Mouse (Mus musculus): Measurements from ENCODE around the gene Epb41l2. TPM values are rescaled to one million over a fixed set of nuclear protein-coding genes. Genes with fewer than 3 reads are reported as not detected.

Epb41l2 gene
- total and polyA plus RNA-seq, 2 experiments = 6.8 to 17.4 TPM

DNA sequence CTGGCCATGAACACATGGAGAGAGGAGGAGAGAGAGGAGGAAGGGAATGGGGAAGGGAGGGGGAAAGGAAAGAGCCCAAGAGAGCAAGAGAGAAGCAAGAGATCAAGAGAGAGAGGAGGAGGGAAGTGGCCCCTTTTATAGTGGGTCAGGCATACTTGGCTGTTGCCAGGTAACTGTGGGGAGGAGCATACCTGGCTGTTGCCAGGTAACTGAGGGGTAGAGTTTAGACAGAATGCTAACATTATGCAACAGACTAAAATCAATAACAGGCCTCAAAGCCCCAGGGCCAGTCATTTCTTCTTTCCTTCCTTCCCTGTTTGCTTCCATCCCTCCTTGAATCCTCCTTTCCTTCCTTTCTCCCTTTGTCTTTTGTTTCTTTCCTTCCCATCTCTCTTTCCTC is 41.9 kb upstream of the Epb41l2 start:
- Histone ChIP-seq H3K27ac (replicated peaks; ENCODE audit: insufficient read depth, low read depth, low read length) (no peak overlapping the region), H3K36me3 (ENCODE audit: control insufficient read depth, insufficient read depth, low read length) (no peaks in the 10 kb centered on the region), H3K4me1 (ENCODE audit: control insufficient read depth, insufficient read depth, low read length) (no peaks in the 10 kb centered on the region), H3K9ac (ENCODE audit: low read depth, low read length) (no peak overlapping the region), H3K4me3 (ENCODE audit: insufficient read depth, low read depth, low read length) (no peak overlapping the region), H3K79me2 (ENCODE audit: control insufficient read depth, insufficient read depth, low read length) (no peaks in the 10 kb centered on the region), H3K27me3 (ENCODE audit: control insufficient read depth, insufficient read depth, low read length) (no peaks in the 10 kb centered on the region)
- no peak for TF ChIP-seq CTCF (IDR thresholded peaks at IDR 0.05; ENCODE audit: low read depth, low read length)
- no peak for TF ChIP-seq POLR2A (IDR thresholded peaks at IDR 0.05; ENCODE audit: extremely low read depth, insufficient read depth, low read length)
- peak; percentile 39 for DNase-seq (ENCODE audit: extremely low read depth, low read depth, low spot score)

DNA sequence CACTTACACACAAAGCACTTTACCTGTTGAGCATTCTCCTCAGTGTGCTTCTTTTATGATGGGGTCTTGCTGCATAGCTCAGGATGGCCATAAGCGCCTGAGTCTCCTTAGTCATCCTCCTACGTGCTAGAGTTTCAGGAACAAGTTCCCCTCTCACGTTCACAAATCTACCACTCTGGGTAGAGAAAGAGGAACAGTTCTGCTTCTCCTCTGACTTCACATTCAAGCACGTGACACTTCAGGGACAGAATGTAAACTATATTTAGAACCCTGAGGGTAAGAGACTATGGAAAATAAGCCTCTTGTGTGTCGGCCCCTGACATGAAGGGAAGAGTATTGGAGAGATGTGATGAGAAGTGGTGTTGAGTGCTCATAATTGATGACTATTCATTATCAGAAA is 41.2 kb upstream of the Epb41l2 start:
- no peaks in the 10 kb centered on the region for H3K4me1 ChIP-seq (ENCODE audit: control insufficient read depth, insufficient read depth, low read length)
- H3K27me3 ChIP-seq (ENCODE audit: control insufficient read depth, insufficient read depth, low read length) = no peaks in the 10 kb centered on the region
- WGBS = 79% methylated on average over 5 of the region's 5 CpGs
- no peak overlapping the region for H3K27ac ChIP-seq (replicated peaks; ENCODE audit: insufficient read depth, low read depth, low read length)
- DNase-seq (ENCODE audit: extremely low read depth, low read depth, low spot score) = peak; percentile 35
- H3K79me2 ChIP-seq (ENCODE audit: control insufficient read depth, insufficient read depth, low read length) = no peaks in the 10 kb centered on the region
- TF ChIP-seq POLR2A (IDR thresholded peaks at IDR 0.05; ENCODE audit: extremely low read depth, insufficient read depth, low read length) (no peak), CTCF (IDR thresholded peaks at IDR 0.05; ENCODE audit: low read depth, low read length) (no peak)
- no peak overlapping the region for H3K9ac ChIP-seq (ENCODE audit: low read depth, low read length)
- H3K4me3 ChIP-seq (ENCODE audit: insufficient read depth, low read depth, low read length) = no peak overlapping the region
- H3K36me3 ChIP-seq (ENCODE audit: control insufficient read depth, insufficient read depth, low read length) = no peaks in the 10 kb centered on the region

DNA sequence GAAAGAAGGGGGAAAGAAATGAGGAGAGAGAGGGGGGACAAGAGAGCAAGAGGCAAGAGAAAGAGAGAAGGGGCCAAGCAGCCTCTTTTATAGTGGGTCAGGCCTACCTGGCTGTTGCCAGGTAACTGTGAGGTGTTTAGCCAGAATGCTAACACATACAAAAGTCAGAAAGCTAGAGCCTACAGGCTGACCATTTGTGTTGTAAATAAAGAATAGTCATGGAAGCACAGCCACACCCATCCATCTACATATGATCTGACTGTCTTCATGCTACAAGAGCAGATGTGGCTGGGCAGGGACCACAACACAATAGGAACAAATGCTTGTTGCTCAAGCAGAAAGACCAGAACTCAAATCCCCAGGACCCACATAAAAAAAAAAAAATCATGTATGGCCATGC is 40.1 kb upstream of the Epb41l2 start:
- Histone ChIP-seq H3K27me3 (ENCODE audit: control insufficient read depth, insufficient read depth, low read length) (no peaks in the 10 kb centered on the region), H3K36me3 (ENCODE audit: control insufficient read depth, insufficient read depth, low read length) (no peaks in the 10 kb centered on the region), H3K79me2 (ENCODE audit: control insufficient read depth, insufficient read depth, low read length) (no peaks in the 10 kb centered on the region), H3K4me1 (ENCODE audit: control insufficient read depth, insufficient read depth, low read length) (no peaks in the 10 kb centered on the region), H3K27ac (replicated peaks; ENCODE audit: insufficient read depth, low read depth, low read length) (no peak overlapping the region), H3K9ac (ENCODE audit: low read depth, low read length) (no peak overlapping the region), H3K4me3 (ENCODE audit: insufficient read depth, low read depth, low read length) (no peak overlapping the region)
- no peak for DNase-seq (ENCODE audit: extremely low read depth, low read depth, low spot score)
- TF ChIP-seq CTCF (IDR thresholded peaks at IDR 0.05; ENCODE audit: low read depth, low read length) = no peak
- TF ChIP-seq POLR2A (IDR thresholded peaks at IDR 0.05; ENCODE audit: extremely low read depth, insufficient read depth, low read length) = no peak

DNA sequence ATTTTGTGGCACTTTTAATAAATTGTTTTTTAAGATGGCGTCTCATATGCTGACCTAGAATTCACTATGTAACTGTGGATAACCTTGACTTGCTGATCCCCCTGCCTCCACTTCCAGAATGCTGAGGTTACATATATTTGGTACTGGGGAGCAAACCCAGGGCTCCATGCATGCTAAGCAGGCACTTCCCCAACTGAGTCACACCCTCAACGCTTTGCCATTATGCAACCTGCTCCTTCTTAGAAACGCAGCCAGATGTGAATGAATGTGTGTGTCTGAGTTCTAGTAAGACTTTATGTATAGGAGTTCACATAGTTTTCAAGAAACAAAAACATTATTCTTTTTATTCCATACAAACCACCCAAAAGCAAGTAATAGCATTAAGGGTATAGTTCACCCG is 38.4 kb upstream of the Epb41l2 start:
- no peak for DNase-seq (ENCODE audit: extremely low read depth, low read depth, low spot score)
- Histone ChIP-seq H3K36me3 (ENCODE audit: control insufficient read depth, insufficient read depth, low read length) (no peaks in the 10 kb centered on the region), H3K4me3 (ENCODE audit: insufficient read depth, low read depth, low read length) (no peak overlapping the region), H3K79me2 (ENCODE audit: control insufficient read depth, insufficient read depth, low read length) (no peaks in the 10 kb centered on the region), H3K27me3 (ENCODE audit: control insufficient read depth, insufficient read depth, low read length) (no peaks in the 10 kb centered on the region), H3K27ac (replicated peaks; ENCODE audit: insufficient read depth, low read depth, low read length) (no peak overlapping the region), H3K9ac (ENCODE audit: low read depth, low read length) (no peak overlapping the region), H3K4me1 (ENCODE audit: control insufficient read depth, insufficient read depth, low read length) (no peaks in the 10 kb centered on the region)
- 86% methylated on average over 4 of the region's 4 CpGs for WGBS
- no peak for TF ChIP-seq CTCF (IDR thresholded peaks at IDR 0.05; ENCODE audit: low read depth, low read length)
- no peak for TF ChIP-seq POLR2A (IDR thresholded peaks at IDR 0.05; ENCODE audit: extremely low read depth, insufficient read depth, low read length)

DNA sequence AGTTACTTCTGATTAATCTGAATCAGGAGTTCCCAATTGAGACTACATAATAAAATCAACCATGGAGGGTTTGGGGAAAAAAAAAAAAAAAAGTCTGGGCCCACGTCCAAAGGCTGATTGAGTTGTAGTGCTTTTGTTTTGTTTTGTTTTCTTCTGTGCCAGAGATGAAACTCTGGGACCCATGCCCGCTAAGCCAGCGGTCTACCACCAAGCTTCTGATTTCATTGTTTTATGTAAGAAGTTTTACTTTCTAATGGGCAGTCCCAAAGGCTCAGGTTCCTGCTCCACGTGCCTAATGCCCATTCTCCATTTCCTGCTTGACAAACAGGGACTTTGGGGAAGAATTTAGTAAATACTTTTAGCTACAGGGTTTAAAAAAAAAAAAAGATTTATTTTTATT is 33.9 kb upstream of the Epb41l2 start:
- H3K4me1 ChIP-seq (ENCODE audit: control insufficient read depth, insufficient read depth, low read length) = no peaks in the 10 kb centered on the region
- DNase-seq (ENCODE audit: extremely low read depth, low read depth, low spot score) = no peak
- no peak overlapping the region for H3K4me3 ChIP-seq (ENCODE audit: insufficient read depth, low read depth, low read length)
- no peaks in the 10 kb centered on the region for H3K79me2 ChIP-seq (ENCODE audit: control insufficient read depth, insufficient read depth, low read length)
- no peaks in the 10 kb centered on the region for H3K36me3 ChIP-seq (ENCODE audit: control insufficient read depth, insufficient read depth, low read length)
- H3K27ac ChIP-seq (replicated peaks; ENCODE audit: insufficient read depth, low read depth, low read length) = no peak overlapping the region
- no peaks in the 10 kb centered on the region for H3K27me3 ChIP-seq (ENCODE audit: control insufficient read depth, insufficient read depth, low read length)
- H3K9ac ChIP-seq (ENCODE audit: low read depth, low read length) = no peak overlapping the region
- WGBS = 62% methylated on average over 4 of the region's 4 CpGs
- TF ChIP-seq CTCF (IDR thresholded peaks at IDR 0.05; ENCODE audit: low read depth, low read length) (no peak), POLR2A (IDR thresholded peaks at IDR 0.05; ENCODE audit: extremely low read depth, insufficient read depth, low read length) (no peak)

DNA sequence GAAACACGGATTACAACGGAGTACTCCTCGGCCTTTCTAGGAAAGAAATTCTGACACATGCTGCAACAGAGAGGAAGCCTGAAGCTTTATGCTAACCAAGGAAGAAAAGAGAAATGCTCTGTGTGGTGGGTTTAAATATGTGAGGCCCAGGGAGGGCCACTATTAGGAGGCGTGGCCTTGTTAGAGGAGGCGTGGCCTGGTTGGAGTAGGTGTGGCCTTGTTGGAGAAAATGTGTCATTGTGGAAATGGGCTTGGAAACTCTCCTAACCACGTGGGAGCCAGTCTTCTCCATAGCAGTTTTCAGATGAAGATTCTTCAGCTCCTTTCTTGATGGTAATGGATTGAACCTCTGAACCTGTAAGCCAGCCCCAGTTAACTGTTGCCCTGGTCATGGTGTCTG is 32.1 kb upstream of the Epb41l2 start:
- no peaks in the 10 kb centered on the region for H3K79me2 ChIP-seq (ENCODE audit: control insufficient read depth, insufficient read depth, low read length)
- H3K4me1 ChIP-seq (ENCODE audit: control insufficient read depth, insufficient read depth, low read length) = no peaks in the 10 kb centered on the region; the same call in 1 of the 2 replicates
- H3K4me3 ChIP-seq (ENCODE audit: insufficient read depth, low read depth, low read length) = no peak overlapping the region
- WGBS = 85% methylated on average over 6 of the region's 6 CpGs
- TF ChIP-seq CTCF (IDR thresholded peaks at IDR 0.05; ENCODE audit: low read depth, low read length) (no peak), POLR2A (IDR thresholded peaks at IDR 0.05; ENCODE audit: extremely low read depth, insufficient read depth, low read length) (no peak)
- H3K36me3 ChIP-seq (ENCODE audit: control insufficient read depth, insufficient read depth, low read length) = no peaks in the 10 kb centered on the region
- no peak for DNase-seq (ENCODE audit: extremely low read depth, low read depth, low spot score)
- no peak overlapping the region for H3K27ac ChIP-seq (replicated peaks; ENCODE audit: insufficient read depth, low read depth, low read length)
- no peak overlapping the region for H3K9ac ChIP-seq (ENCODE audit: low read depth, low read length)
- no peaks in the 10 kb centered on the region for H3K27me3 ChIP-seq (ENCODE audit: control insufficient read depth, insufficient read depth, low read length)
